Mouse (Mus musculus): ENCODE data around the gene Rragc. TPM values are rescaled to one million over a fixed set of nuclear protein-coding genes. Genes with fewer than 3 reads are reported as not detected.

Rragc gene
- total RNA-seq, 2 experiments from 2014 or later: 55.3 to 61.5 TPM

- intact Hi-C loops (cut with DNase I): loop anchor here (1.0 to 5.0 kb wide), 4 partner anchors 185 to 718 kb away; no protein-coding TSS in a partner anchor
- peak overlapping the region; percentile 24; the same call in 1 of the 2 replicates for H3K4me3 ChIP-seq
- peak; percentile 65 to 81 for DNase-seq (ENCODE audit: extremely low spot score in 1 of 2, low spot score in 2 of 2)
- peak; percentile 91 for TF ChIP-seq CTCF (IDR thresholded peaks at IDR 0.05)
- H3K27ac ChIP-seq: no peak overlapping the region
Observed at GRCm38 (mm10) chr4:123956703-123957491, 39.7 kb downstream of the Rragc start.

- no peak for DNase-seq (ENCODE audit: extremely low spot score in 1 of 2, low spot score in 2 of 2)
- intact Hi-C loops (cut with DNase I): loop anchor here (1.0 to 5.0 kb wide), 4 partner anchors 185 to 718 kb away; no protein-coding TSS in a partner anchor
- H3K27ac ChIP-seq: no peak overlapping the region
- no peak overlapping the region for H3K4me3 ChIP-seq
- no peak for TF ChIP-seq CTCF (IDR thresholded peaks at IDR 0.05)
Observed at GRCm38 (mm10) chr4:123957492-123957808, 40.2 kb downstream of the Rragc start.

GRCm38 (mm10) chr4:123957891-123958290 is 40.6 kb downstream of the Rragc start:
- intact Hi-C loops (cut with DNase I): loop anchor here (1.0 to 5.0 kb wide), 4 partner anchors 184 to 717 kb away; no protein-coding TSS in a partner anchor
- Histone ChIP-seq H3K27ac (no peak overlapping the region), H3K4me3 (no peak overlapping the region)
- no peak for DNase-seq (ENCODE audit: extremely low spot score in 1 of 2, low spot score in 2 of 2)
- no peak for TF ChIP-seq CTCF (IDR thresholded peaks at IDR 0.05)

- intact Hi-C loops (cut with DNase I): no loop called here
- DNase-seq (ENCODE audit: extremely low spot score in 1 of 2, low spot score in 2 of 2): no peak
- Histone ChIP-seq H3K27ac (no peak overlapping the region), H3K4me3 (no peak overlapping the region)
- no peak for TF ChIP-seq CTCF (IDR thresholded peaks at IDR 0.05)
Observed at GRCm38 (mm10) chr4:123960955-123961354, 43.7 kb downstream of the Rragc start.

GRCm38 (mm10) chr4:123962721-123963120 is 45.5 kb downstream of the Rragc start:
- intact Hi-C loops (cut with DNase I): no loop called here
- TF ChIP-seq CTCF (IDR thresholded peaks at IDR 0.05): no peak

GRCm38 (mm10) chr4:123968663-123969321 is 51.5 kb downstream of the Rragc start:
- Histone ChIP-seq H3K27ac (no peak overlapping the region), H3K4me3 (no peak overlapping the region)
- no peak for TF ChIP-seq CTCF (IDR thresholded peaks at IDR 0.05)
- intact Hi-C loops (cut with DNase I): no loop called here
- DNase-seq (ENCODE audit: extremely low spot score in 1 of 2, low spot score in 2 of 2): no peak

More at GRCm38 (mm10) chr4:123962721-123963120, 45.5 kb downstream of the Rragc start:
- Histone ChIP-seq H3K27ac (no peak overlapping the region), H3K4me3 (no peak overlapping the region)
- no peak for DNase-seq (ENCODE audit: extremely low spot score in 1 of 2, low spot score in 2 of 2)

- DNase-seq (ENCODE audit: extremely low spot score in 1 of 2, low spot score in 2 of 2): no peak
- TF ChIP-seq CTCF (IDR thresholded peaks at IDR 0.05): no peak
- intact Hi-C loops (cut with DNase I): no loop called here
- Histone ChIP-seq H3K27ac (no peak overlapping the region), H3K4me3 (no peak overlapping the region)
Observed at GRCm38 (mm10) chr4:123969458-123969857, 52.2 kb downstream of the Rragc start.

- no peak overlapping the region for H3K27ac ChIP-seq
- no peak for DNase-seq (ENCODE audit: extremely low spot score in 1 of 2, low spot score in 2 of 2)
- no peak overlapping the region for H3K4me3 ChIP-seq
- intact Hi-C loops (cut with DNase I): no loop called here
- peak; percentile 40 for TF ChIP-seq CTCF (IDR thresholded peaks at IDR 0.05)
Observed at GRCm38 (mm10) chr4:123971059-123971458, 53.8 kb downstream of the Rragc start.

- intact Hi-C loops (cut with DNase I): no loop called here
- H3K4me3 ChIP-seq: peak overlapping the region; percentile 9; the same call in 1 of the 2 replicates
- no peak overlapping the region for H3K27ac ChIP-seq
- TF ChIP-seq CTCF (IDR thresholded peaks at IDR 0.05): no peak
- no peak for DNase-seq (ENCODE audit: extremely low spot score in 1 of 2, low spot score in 2 of 2)
Observed at GRCm38 (mm10) chr4:123972423-123973049, 55.3 kb downstream of the Rragc start.

- no peak for TF ChIP-seq CTCF (IDR thresholded peaks at IDR 0.05)
- intact Hi-C loops (cut with DNase I): no loop called here
- no peak overlapping the region for H3K27ac ChIP-seq
- DNase-seq (ENCODE audit: extremely low spot score in 1 of 2, low spot score in 2 of 2): no peak
- no peak overlapping the region for H3K4me3 ChIP-seq
Observed at GRCm38 (mm10) chr4:123982105-123982504, 64.9 kb downstream of the Rragc start.

Other genes with a start within 250 kb of the Rragc start
- 100 to 1,000 TPM; 242 to 255 TPM for gene Macf1, start 233.1 kb upstream of the Rragc start, total RNA-seq (2021)
- gene Ndufs5, start 199.2 kb upstream of the Rragc start, total RNA-seq (2021): 100 to 1,000 TPM; 184 to 196 TPM
- gene Akirin1, start 167.1 kb upstream of the Rragc start, total RNA-seq (2021): 10 to 100 TPM; 60.7 to 61.0 TPM
- gene Rhbdl2, start 129.6 kb upstream of the Rragc start, total RNA-seq (2021): under 1 TPM; 0.61 to 0.72 TPM
- not detected for gene 4933427I04Rik, start 57.8 kb upstream of the Rragc start, total RNA-seq (2021)
- gene Mycbp, start 12.6 kb upstream of the Rragc start, total RNA-seq (2021): 10 to 100 TPM; 10.0 to 16.8 TPM
- not detected for gene 4930535I16Rik, start 576 bp downstream of the Rragc start, total RNA-seq (2021)